Mouse (Mus musculus) heart, embryonic 13.5 days (tissue): Measurements from ENCODE around the gene 2010111I01Rik. TPM values are rescaled to one million over a fixed set of nuclear protein-coding genes. Genes with fewer than 3 reads are reported as not detected.
"Not testable (repeated sequence)": the region's sequence is repeated elsewhere in the genome, so short reads cannot be mapped to it uniquely, and the experiment has no call there.

Experiments
- ATAC-seq: fragments of 200-750 bp; cut with Nextera tagmentation; 2 replicates; pipeline ENCODE4 v1.8.0; 2017; ENCODE audit warnings: moderate TSS enrichment; ENCODE audit not compliant: insufficient number of reproducible peaks, low FRiP score, low TSS enrichment; ENCODE audit errors: extremely low read depth
- H3K27ac ChIP-seq: fragments of 300-500 bp; sonication (generic); replicated peaks from 2 replicates; pipeline ENCODE4 v1.5.1; 2015; ENCODE audit warnings: moderate library complexity, mild to moderate bottlenecking, inconsistent platforms
- H3K27me3 ChIP-seq: fragments of 300-500 bp; sonication (generic); replicated peaks from 2 replicates; pipeline ENCODE4 v1.6.1; 2015; ENCODE audit warnings: mild to moderate bottlenecking, inconsistent platforms
- H3K36me3 ChIP-seq: fragments of 300-500 bp; sonication (generic); 2 replicates; pipeline ENCODE4 v1.6.1; 2015; ENCODE audit warnings: mild to moderate bottlenecking, inconsistent platforms
- H3K4me1 ChIP-seq: fragments of 300-500 bp; sonication (generic); 2 replicates; pipeline ENCODE4 v1.6.1; 2015; ENCODE audit warnings: inconsistent platforms
- H3K4me2 ChIP-seq: fragments of 300-500 bp; sonication (generic); 2 replicates; pipeline ENCODE4 v1.6.1; 2015; ENCODE audit warnings: inconsistent platforms, mild to moderate bottlenecking, moderate library complexity
- H3K4me3 ChIP-seq: fragments of 300-500 bp; sonication (generic); 2 replicates; pipeline ENCODE4 v1.5.1; 2015; ENCODE audit warnings: moderate library complexity, mild to moderate bottlenecking, inconsistent platforms
- H3K9ac ChIP-seq: fragments of 300-500 bp; sonication (generic); 2 replicates; pipeline ENCODE4 v1.6.1; 2015; ENCODE audit warnings: inconsistent platforms, mild to moderate bottlenecking, moderate library complexity
- H3K9me3 ChIP-seq: fragments of 300-500 bp; sonication (generic); 2 replicates; pipeline ENCODE4 v1.6.1; 2016; ENCODE audit warnings: inconsistent platforms
- WGBS: fragments of 180-500 bp; shearing (Covaris S2); methylation state at CpG from one replicate; pipeline ENCODE4 v1.1.7; 2015; ENCODE audit warnings: mixed read lengths; 5-methylcytosine and 5-hydroxymethylcytosine counted together
- polyA plus RNA-seq: library from polyadenylated mRNA; unstranded; fragments of >200 nt; fragmentation: Nextera tagmentation; extraction: Ambion mirVana; gene quantifications from 2 replicates; pipeline ENCODE4 v1.2.1, GENCODE M21; 2015

Gene 2010111I01Rik
- polyA plus RNA-seq, 1 experiment from 2014 or later: 57.7 TPM

DNA sequence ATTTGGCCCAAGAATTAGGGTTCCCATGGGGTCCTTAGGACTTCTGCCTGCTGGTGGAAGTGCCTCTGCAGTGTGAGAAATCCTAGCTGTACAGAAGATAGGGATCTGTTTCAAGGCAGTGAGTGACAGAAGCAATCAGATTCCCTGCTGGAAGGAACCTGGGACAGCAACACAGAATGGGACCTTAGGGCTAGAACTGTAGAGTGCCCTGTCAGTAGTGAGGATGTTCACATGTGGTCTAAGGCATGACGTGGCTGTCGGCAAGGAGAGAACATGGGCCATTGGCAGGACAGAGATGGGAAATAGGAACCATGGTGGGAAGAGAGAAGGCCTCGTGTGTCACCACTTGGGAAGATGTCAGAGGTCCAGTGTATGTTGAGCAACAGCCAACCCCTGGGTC lies 344.9 kb downstream of the 2010111I01Rik start:
- no peak overlapping the region for H3K9ac ChIP-seq
- WGBS: 51% methylated on average over 3 of the region's 3 CpGs
- H3K9me3 ChIP-seq: no peaks in the 10 kb centered on the region
- peaks cover 60% of the 10 kb centered on the region for H3K36me3 ChIP-seq
- no peaks in the 10 kb centered on the region for H3K27me3 ChIP-seq
- peak overlapping the region; percentile 40; the same call in 1 of the 2 replicates for H3K27ac ChIP-seq
- peaks cover 40% of the 10 kb centered on the region for H3K4me1 ChIP-seq
- no peak overlapping the region for H3K4me2 ChIP-seq
- ATAC-seq: no peak
- no peak overlapping the region for H3K4me3 ChIP-seq

- ATAC-seq: no peak
- H3K27me3 ChIP-seq: no peaks in the 10 kb centered on the region
- no peak overlapping the region for H3K4me2 ChIP-seq
- H3K27ac ChIP-seq: no peak overlapping the region
- peaks cover 42% of the 10 kb centered on the region for H3K4me1 ChIP-seq
- H3K4me3 ChIP-seq: no peak overlapping the region
- WGBS: 63% methylated on average over 2 of the region's 2 CpGs
- peaks cover 44% of the 10 kb centered on the region for H3K36me3 ChIP-seq
- no peak overlapping the region for H3K9ac ChIP-seq
- H3K9me3 ChIP-seq: no peaks in the 10 kb centered on the region
Measured at GRCm38 (mm10) chr13:63311156-63311555, 346.5 kb downstream of the 2010111I01Rik start.

DNA sequence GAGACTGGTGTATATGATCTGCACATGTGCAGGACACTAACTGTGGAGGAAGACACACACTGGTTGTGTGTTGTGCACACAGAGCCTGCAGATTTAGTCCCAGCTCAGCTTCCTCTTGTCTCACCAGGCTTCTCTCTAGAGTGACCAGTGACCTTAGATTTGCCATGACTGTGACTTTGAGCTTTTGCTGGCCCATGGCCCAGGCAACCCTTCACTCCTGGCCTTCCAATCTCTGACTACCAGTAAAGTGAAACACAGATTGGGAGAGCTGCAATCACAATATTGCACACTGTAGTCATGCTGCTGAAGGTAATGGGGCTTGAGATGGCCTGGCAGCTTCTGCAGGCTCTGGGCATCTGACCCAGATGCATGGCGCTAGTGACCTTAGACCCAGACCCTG lies 348.6 kb downstream of the 2010111I01Rik start:
- peak overlapping the region; percentile 53 for H3K27ac ChIP-seq
- H3K36me3 ChIP-seq: peaks cover 39% of the 10 kb centered on the region
- WGBS: 91% methylated on average over 1 of the region's 1 CpGs
- no peaks in the 10 kb centered on the region for H3K9me3 ChIP-seq
- H3K27me3 ChIP-seq: no peaks in the 10 kb centered on the region
- no peak overlapping the region for H3K4me3 ChIP-seq
- H3K9ac ChIP-seq: peak overlapping the region; percentile 40; the same call in 1 of the 2 replicates
- no peak for ATAC-seq
- H3K4me1 ChIP-seq: peaks cover 48% of the 10 kb centered on the region
- no peak overlapping the region for H3K4me2 ChIP-seq

DNA sequence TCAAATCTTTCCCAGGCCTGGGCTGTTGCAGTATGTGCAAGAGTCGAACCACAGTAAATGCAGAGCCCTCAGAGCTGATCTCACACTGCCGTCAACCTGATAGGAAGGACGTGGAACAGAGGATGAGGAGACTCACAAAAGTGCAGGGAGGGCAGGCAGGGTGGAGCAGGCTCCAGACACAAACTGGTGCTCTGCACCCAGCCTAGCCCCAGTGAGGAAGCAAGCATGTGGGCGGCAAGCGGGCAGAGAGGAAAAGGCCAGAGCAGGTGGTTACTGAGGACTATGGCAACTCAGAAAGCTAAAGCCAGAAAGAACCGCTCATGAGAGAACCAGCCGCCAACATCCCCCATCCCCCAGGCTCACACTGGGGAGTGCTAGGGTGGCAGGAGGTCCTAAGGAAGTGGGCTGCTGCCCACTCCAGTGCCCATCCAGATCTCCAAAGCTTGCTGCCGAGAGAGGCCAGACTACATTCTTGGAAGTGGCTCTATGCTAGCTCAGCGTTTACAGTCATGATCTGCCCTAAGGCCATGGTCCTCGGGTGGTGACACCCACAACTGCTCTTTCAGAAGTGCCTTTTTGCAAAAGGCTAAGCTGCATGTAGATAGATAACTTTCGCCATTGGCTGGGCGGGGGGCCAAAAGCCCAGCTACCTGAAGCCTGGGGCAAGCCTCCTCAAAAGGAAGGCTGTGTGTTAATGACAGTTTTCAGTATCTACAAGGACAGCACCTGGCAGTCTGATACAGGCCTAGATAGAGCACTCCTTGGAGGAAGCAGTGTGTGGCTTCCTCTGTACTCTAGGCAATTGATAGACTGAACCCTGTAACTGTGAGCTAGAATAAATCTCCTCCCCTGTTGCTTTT lies 349.3 kb downstream of the 2010111I01Rik start:
- no peak for ATAC-seq
- WGBS: 67% methylated on average over 12 of the region's 12 CpGs
- H3K36me3 ChIP-seq: peaks cover 35% of the 10 kb centered on the region
- no peaks in the 10 kb centered on the region for H3K9me3 ChIP-seq
- peak overlapping the region; percentile 56 for H3K9ac ChIP-seq
- H3K27ac ChIP-seq: peak overlapping the region; percentile 53; the same call in 1 of the 2 replicates
- no peaks in the 10 kb centered on the region for H3K27me3 ChIP-seq
- no peak overlapping the region for H3K4me2 ChIP-seq
- H3K4me3 ChIP-seq: no peak overlapping the region
- peaks cover 41% of the 10 kb centered on the region for H3K4me1 ChIP-seq

- H3K4me1 ChIP-seq: peaks cover 35% of the 10 kb centered on the region
- H3K36me3 ChIP-seq: peaks cover 35% of the 10 kb centered on the region
- no peak for ATAC-seq
- H3K4me3 ChIP-seq: no peak overlapping the region
- no peak overlapping the region for H3K27ac ChIP-seq
- 79% methylated on average over 4 of the region's 4 CpGs for WGBS
- H3K9ac ChIP-seq: no peak overlapping the region
- no peak overlapping the region for H3K4me2 ChIP-seq
- no peaks in the 10 kb centered on the region for H3K9me3 ChIP-seq
- H3K27me3 ChIP-seq: no peaks in the 10 kb centered on the region
Measured at GRCm38 (mm10) chr13:63314608-63314920, 349.9 kb downstream of the 2010111I01Rik start.

DNA sequence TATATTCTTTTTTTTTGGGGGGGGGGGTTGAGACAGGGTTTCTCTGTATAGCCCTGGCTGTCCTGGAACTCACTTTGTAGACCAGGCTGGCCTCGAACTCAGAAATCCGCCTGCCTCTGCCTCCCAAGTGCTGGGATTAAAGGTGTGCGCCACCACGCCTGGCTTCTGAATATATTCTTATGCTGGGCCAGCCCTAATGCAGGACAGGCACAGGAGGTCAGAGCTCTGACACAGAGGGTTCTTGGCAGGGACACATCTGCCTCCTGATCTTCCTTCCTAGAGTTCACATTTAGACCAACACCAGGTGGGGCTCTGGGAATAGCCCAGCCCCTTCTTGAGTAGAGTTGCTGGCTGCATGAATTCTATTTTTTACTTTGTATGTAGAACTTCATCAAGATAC lies 350.4 kb downstream of the 2010111I01Rik start:
- 87% methylated on average over 4 of the region's 4 CpGs for WGBS
- H3K27ac ChIP-seq, H3K9ac ChIP-seq, H3K9me3 ChIP-seq, ATAC-seq, H3K4me2 ChIP-seq, H3K27me3 ChIP-seq, H3K4me3 ChIP-seq: not testable (repeated sequence)
- H3K4me1 ChIP-seq: peaks cover 34% of the 10 kb centered on the region
- peaks cover 33% of the 10 kb centered on the region for H3K36me3 ChIP-seq

GRCm38 (mm10) chr13:63315777-63316176 lies 351.1 kb downstream of the 2010111I01Rik start:
- no peaks in the 10 kb centered on the region for H3K9me3 ChIP-seq
- ATAC-seq: no peak
- peaks cover 34% of the 10 kb centered on the region for H3K4me1 ChIP-seq
- WGBS: 66% methylated on average over 6 of the region's 6 CpGs
- H3K36me3 ChIP-seq: peaks cover 29% of the 10 kb centered on the region
- H3K27me3 ChIP-seq: no peaks in the 10 kb centered on the region
- no peak overlapping the region for H3K4me2 ChIP-seq
- no peak overlapping the region for H3K27ac ChIP-seq
- no peak overlapping the region for H3K9ac ChIP-seq
- H3K4me3 ChIP-seq: no peak overlapping the region

DNA sequence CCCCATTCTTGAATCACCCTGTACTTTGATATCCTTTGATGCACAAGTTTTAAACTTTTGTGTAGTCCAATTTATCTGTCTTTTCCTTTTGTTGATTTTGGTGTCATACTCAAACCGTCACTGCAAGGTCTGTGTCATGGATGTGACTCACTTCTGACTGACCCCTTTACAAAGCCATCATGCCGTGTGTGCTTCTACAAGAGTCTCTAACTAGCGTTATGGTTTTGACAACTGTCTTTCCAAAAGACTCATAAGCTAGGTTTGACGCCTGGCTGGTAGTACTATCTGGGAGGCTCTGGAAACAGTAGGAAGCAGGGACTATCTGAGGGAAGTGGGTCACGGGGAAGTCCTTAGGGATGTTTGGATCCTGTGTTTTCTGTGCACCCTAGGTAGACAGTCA lies 351.7 kb downstream of the 2010111I01Rik start:
- Histone ChIP-seq H3K4me2 (no peak overlapping the region), H3K4me1 (peaks cover 34% of the 10 kb centered on the region), H3K27me3 (no peaks in the 10 kb centered on the region), H3K9ac (no peak overlapping the region), H3K9me3 (no peaks in the 10 kb centered on the region), H3K27ac (no peak overlapping the region), H3K36me3 (peaks cover 28% of the 10 kb centered on the region), H3K4me3 (no peak overlapping the region)
- WGBS: 84% methylated on average over 5 of the region's 5 CpGs
- no peak for ATAC-seq

DNA sequence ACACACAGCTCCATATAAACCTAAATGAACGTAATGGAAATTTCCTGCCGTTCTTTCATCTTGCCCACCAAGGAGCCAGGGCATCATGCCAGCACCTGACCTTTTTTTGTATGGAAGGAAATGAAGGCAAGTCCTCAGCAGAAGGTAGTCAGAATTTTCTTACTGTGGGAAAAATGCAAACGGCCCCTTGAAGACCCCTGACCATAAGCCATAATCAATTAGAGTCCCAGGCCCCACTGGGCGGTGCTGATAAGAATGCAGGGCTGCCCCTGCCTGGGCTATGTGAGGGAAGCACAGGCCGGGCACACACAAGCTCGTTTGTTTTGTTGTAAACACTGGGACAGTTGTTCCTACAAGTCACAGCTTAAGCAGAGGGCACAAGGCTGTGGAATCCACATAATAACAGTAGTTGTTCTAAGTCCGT lies 353.0 kb downstream of the 2010111I01Rik start:
- Histone ChIP-seq H3K4me2 (no peak overlapping the region), H3K9me3 (no peaks in the 10 kb centered on the region), H3K36me3 (peaks cover 20% of the 10 kb centered on the region), H3K9ac (no peak overlapping the region), H3K27me3 (no peaks in the 10 kb centered on the region), H3K4me3 (no peak overlapping the region), H3K4me1 (peaks cover 32% of the 10 kb centered on the region), H3K27ac (no peak overlapping the region)
- ATAC-seq: no peak
- WGBS: 54% methylated on average over 7 of the region's 7 CpGs

GRCm38 (mm10) chr13:63319814-63320213 lies 355.1 kb downstream of the 2010111I01Rik start:
- H3K36me3 ChIP-seq: peaks cover 20% of the 10 kb centered on the region
- WGBS: 89% methylated on average over 7 of the region's 7 CpGs
- H3K27me3 ChIP-seq: no peaks in the 10 kb centered on the region
- no peak overlapping the region for H3K4me3 ChIP-seq
- no peak overlapping the region for H3K27ac ChIP-seq
- ATAC-seq: no peak
- H3K4me2 ChIP-seq: no peak overlapping the region
- no peaks in the 10 kb centered on the region for H3K9me3 ChIP-seq
- H3K9ac ChIP-seq: no peak overlapping the region
- peaks cover 32% of the 10 kb centered on the region for H3K4me1 ChIP-seq

- Histone ChIP-seq H3K4me1 (peaks cover 42% of the 10 kb centered on the region), H3K9ac (no peak overlapping the region), H3K27ac (no peak overlapping the region), H3K36me3 (peaks cover 18% of the 10 kb centered on the region), H3K4me2 (no peak overlapping the region), H3K27me3 (no peaks in the 10 kb centered on the region), H3K9me3 (no peaks in the 10 kb centered on the region), H3K4me3 (no peak overlapping the region)
- 80% methylated on average over 5 of the region's 5 CpGs for WGBS
- ATAC-seq: no peak
Measured at GRCm38 (mm10) chr13:63321689-63322088, 357.0 kb downstream of the 2010111I01Rik start.

DNA sequence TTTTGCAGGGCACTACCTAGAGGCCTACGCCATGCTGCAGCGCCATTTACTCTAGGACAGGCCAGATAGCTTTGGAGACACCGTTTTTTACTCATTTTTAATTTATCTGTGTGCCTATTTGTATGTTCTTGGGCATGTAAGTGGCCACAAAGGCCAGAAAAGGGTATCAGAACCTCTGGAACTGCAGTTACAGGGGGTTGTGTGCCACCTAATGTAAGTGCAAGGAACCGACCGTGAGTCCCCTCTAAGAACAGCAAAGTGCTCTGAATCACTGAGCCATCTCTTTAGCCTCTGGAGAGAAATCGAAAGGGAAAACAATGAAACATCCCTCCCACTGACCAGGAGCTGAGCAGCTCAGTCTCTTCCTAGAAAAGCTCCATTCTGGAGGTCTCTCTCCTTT lies 358.1 kb downstream of the 2010111I01Rik start:
- 0 out of 2 replicates have a peak overlapping the region, but pooled peaks have one; percentile 76 for H3K27ac ChIP-seq
- H3K36me3 ChIP-seq: 0 out of 2 replicates have a peak, but pooled peaks cover 10% of the 10 kb centered on the region
- 86% methylated on average over 6 of the region's 6 CpGs for WGBS
- H3K9ac ChIP-seq: no peak overlapping the region
- no peaks in the 10 kb centered on the region for H3K9me3 ChIP-seq
- H3K27me3 ChIP-seq: no peaks in the 10 kb centered on the region
- peaks cover 34% of the 10 kb centered on the region for H3K4me1 ChIP-seq
- no peak for ATAC-seq
- H3K4me3 ChIP-seq: no peak overlapping the region
- H3K4me2 ChIP-seq: no peak overlapping the region
